Mouse (Mus musculus): ENCODE results near the gene Nnat. TPM values are rescaled to one million over a fixed set of nuclear protein-coding genes. Genes with fewer than 3 reads are reported as not detected.

Nnat gene
- 28.2 and 31.8 TPM in 2 replicates for polyA plus RNA-seq (2012; rRNA removed)

GRCm38 (mm10) chr2:157559858-157560257, at the start of gene Nnat:
Gene Nnat, plus strand, starts transcription at chr2:157560078.

GRCm38 (mm10) chr2:157571224-157571832, 11.4 kb downstream of the Nnat start, which contains the start of gene Blcap:
Gene Blcap, minus strand, starts transcription at chr2:157571274.

Other genes starting within 250 kb of the Nnat start
- not detected in 2 replicates for gene Ghrh, start 212.6 kb upstream of the Nnat start, polyA plus RNA-seq (2012; rRNA removed)
- gene Manbal, start 192.5 kb upstream of the Nnat start, polyA plus RNA-seq (2012; rRNA removed), result 81.6 and 83.3 TPM in 2 replicates
- gene Src, start 141.6 kb upstream of the Nnat start, polyA plus RNA-seq (2012; rRNA removed), result 119 and 148 TPM in 2 replicates
- gene Blcap, start 11.2 kb downstream of the Nnat start, polyA plus RNA-seq (2012; rRNA removed), result 43.6 and 50.8 TPM in 2 replicates
- 13.9 and 20.4 TPM in 2 replicates for gene Ctnnbl1, start 177.3 kb downstream of the Nnat start, polyA plus RNA-seq (2012; rRNA removed)

Data from colon, adult 2 months (tissue).